Mouse (Mus musculus) heart, adult 2 months (tissue): Measurements from ENCODE around the gene Eras.

ENCODE experiments used
- CTCF ChIP-seq: fragments of 200-600 bp; IDR thresholded peaks from 2 replicates; pipeline ENCODE4 v1.8.1; 2022; ENCODE audit warnings: antibody characterized with exemption, mild to moderate bottlenecking, moderate library complexity
- EP300 ChIP-seq: fragments of 200-500 bp; IDR thresholded peaks from 2 replicates; pipeline ENCODE4 v1.6.1; 2011; ENCODE audit warnings: low read depth, low read length, control low read depth; ENCODE audit not compliant: insufficient read depth
- POLR2A ChIP-seq: fragments of 200-500 bp; IDR thresholded peaks from 2 replicates; pipeline ENCODE4 v1.6.1; 2011; ENCODE audit warnings: mild to moderate bottlenecking, low read depth, low read length, control low read depth; ENCODE audit not compliant: insufficient read depth

GRCm38 (mm10) chrX:7879819-7880218 lies 48.6 kb downstream of the Eras start:
- TF ChIP-seq POLR2A (no peak), CTCF (peak; percentile 63), EP300 (no peak)
